Mouse (Mus musculus) kidney, postnatal 14 days (tissue): ENCODE measurements around the gene Ripor2.

Source experiments
- DNase-seq: peaks from one replicate; pipeline ENCODE4 v3.0.0; 2022; ENCODE audit warnings: mixed read lengths

Gene Ripor2

GRCm38 (mm10) chr13:24649099-24649498 lies 67.1 kb downstream of the Ripor2 start:
- DNase-seq = no peak

- DNase-seq = no peak
Observed at GRCm38 (mm10) chr13:24651018-24651417, 69.0 kb downstream of the Ripor2 start.

DNA sequence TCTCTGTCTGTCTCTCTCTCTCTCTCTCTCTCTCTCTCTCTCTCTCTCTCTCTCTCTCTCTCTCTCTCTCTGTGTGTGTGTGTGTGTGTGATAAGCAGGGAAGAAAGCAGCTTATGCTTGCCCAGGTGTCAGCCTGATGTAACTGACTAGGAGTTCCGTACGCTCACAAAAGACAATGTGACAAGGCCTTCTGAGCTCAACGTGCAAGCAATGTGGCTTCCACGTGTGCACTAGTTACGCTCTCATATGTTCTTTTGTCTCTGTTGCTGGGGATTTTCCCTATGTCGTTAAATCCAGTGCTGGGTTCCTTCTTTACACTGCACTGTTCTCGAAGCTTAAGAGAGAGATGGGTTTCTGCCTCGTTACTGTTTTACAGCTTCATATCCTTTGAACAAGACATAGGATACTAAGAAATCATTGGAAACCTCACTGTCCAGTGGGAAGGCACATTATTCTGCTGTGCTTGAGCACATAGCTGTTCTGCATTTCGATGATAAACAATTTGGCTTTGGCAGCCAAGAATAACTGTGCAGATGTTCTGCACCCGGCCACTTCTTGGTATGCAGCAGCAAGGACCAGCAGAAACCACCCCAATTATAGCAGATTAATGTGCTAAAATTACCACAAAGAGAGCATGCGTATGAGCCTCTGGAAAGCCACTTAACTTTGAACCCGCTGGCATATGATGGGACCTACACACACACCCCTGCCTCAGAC lies 73.1 kb downstream of the Ripor2 start:
- peak; percentile 10 for DNase-seq

- no peak for DNase-seq
Observed at GRCm38 (mm10) chr13:24656719-24657497, 74.9 kb downstream of the Ripor2 start.

- DNase-seq = no peak
Observed at GRCm38 (mm10) chr13:24666763-24667162, 84.8 kb downstream of the Ripor2 start.

GRCm38 (mm10) chr13:24668556-24668955 lies 86.6 kb downstream of the Ripor2 start:
- no peak for DNase-seq

GRCm38 (mm10) chr13:24670676-24671075 lies 88.7 kb downstream of the Ripor2 start:
- no peak for DNase-seq

DNA sequence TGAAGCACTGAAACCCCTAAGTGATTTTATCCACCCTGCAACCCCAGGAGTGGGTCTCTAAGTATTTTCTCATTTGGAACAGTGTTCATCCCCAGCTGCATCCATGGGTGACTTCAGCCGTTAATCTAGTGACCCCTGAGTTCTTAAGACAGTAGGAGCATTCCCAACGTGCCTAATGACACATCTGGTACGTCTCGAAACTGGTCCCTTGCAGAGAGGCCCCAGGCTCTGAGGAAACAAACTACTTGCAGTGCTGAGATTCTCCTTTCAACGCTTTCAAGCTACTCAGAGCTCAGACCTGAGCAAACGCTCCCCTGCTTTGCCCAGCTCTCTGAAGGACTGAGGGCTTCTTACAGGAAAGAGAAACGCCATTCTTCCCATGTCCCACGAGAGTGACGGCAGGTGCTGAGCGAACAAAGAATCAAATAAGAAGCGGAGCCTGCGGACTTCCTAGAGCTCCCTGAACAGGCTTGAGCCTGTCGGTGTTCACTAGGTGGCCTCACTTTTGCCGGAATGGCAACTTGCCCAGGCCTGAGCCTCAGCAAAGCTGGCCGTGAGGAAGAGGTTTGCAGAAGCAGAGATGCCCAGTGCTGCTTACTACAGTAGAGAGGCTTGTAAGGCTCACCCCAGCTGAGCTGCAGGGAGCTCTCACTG lies 97.2 kb downstream of the Ripor2 start:
- DNase-seq = no peak

DNA sequence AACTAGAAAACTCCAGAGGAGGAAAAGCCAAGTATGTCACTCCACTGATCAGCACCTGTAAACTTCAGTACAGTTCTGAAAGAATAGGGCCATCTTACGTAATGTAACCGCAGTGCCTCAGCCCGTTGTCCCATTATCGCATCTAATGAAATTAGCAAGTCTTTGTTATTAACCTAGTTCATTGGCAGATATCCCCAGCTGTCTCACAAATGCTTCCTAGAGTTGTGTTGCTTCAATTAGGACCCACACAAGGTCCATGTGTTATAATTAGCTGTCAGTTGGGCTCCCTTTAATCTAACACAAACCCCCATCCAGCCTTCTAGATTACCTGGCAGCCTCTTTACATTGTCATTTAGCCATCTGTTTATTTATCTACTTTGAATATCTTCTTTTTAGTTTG lies 99.0 kb downstream of the Ripor2 start:
- DNase-seq = no peak

DNA sequence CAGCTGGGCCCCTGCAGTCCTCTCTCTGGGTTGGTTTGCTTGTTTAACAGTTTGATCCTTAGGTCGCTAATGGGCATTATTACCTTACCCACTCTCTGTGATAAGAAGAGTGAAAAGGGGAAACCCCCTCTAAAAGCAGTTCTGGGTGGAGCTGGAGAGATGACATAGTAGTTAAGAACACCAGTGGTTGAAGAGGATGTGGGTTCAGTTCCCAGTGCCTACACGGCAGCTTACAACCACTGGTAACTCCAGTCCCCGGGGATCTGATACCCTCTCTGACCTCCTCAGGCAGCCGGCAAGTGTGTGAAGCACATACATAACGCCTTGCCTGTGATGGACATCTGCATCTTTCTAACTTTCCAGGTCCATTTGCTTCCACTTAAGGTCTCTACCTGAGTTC lies 100.4 kb downstream of the Ripor2 start:
- no peak for DNase-seq

- no peak for DNase-seq
Observed at GRCm38 (mm10) chr13:24684503-24684902, 102.5 kb downstream of the Ripor2 start.

- DNase-seq = peak; percentile 10
Observed at GRCm38 (mm10) chr13:24685846-24686245, 103.9 kb downstream of the Ripor2 start.

DNA sequence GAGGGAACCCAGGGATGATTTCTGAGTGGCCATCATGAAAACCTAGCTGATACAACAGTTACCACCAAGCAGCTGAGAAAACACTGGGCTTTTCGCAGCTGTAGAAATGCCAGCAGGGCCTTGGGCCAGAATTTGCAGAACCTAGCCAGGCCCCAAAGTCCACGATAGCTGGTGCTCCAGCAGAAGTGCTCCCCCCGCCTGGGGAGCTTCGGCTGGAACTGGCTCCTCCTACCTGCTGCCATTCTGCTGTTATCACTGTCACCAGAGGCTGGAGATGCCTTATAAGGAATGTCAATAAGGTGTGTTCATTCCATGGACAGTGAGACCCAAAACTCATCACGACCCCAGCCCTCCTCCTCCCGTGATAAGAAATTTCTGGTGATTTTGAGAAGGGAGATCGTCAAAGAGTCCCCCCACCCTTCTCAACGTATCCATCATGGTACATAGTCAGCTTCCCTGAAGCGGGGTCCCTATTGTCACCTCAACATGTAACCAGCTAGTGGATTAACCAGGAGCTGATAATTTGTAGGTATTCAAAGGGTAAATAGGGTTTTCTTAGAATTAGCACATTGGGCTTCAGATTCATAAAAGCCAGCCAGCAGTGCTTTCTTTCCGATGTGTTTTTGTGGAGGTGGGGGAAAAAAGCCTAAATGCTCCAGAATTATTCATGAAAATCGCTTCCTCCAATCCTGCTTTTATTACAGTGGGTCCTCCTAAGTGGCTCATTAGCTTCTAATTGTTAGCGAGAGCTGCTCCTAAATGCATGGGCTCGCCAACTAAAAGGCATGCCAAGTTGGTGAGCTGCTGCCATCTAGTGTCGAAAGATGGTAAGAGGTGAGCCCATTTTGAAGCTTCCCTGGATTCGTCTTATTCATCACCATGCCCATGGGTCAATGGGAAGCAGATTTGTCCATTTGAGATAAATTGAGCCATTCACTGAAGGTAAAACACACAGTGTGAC lies 105.0 kb downstream of the Ripor2 start:
- peak; percentile 83 for DNase-seq

- DNase-seq = no peak
Observed at GRCm38 (mm10) chr13:24693312-24693711, 111.3 kb downstream of the Ripor2 start.

- DNase-seq = no peak
Observed at GRCm38 (mm10) chr13:24698746-24699145, 116.8 kb downstream of the Ripor2 start.

DNA sequence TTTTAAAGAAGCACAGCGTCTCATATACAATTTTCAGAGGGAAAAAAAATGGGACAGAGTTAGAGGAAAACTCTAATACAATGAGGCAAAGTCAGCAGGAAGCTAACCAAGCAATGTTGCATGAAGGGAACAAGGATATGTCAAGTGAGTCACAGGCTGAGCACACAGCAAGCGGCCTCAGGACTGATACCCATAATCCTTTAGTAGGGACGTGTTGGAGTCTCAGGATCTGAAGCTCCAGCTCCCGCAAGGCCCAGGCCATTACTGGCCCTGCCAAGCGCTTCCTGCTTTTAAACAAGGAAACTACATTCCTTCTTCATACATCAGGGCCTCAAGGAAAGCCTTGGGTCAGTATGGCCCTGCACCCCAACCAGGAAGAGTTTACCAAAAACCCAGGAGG lies 120.1 kb downstream of the Ripor2 start:
- no peak for DNase-seq

DNA sequence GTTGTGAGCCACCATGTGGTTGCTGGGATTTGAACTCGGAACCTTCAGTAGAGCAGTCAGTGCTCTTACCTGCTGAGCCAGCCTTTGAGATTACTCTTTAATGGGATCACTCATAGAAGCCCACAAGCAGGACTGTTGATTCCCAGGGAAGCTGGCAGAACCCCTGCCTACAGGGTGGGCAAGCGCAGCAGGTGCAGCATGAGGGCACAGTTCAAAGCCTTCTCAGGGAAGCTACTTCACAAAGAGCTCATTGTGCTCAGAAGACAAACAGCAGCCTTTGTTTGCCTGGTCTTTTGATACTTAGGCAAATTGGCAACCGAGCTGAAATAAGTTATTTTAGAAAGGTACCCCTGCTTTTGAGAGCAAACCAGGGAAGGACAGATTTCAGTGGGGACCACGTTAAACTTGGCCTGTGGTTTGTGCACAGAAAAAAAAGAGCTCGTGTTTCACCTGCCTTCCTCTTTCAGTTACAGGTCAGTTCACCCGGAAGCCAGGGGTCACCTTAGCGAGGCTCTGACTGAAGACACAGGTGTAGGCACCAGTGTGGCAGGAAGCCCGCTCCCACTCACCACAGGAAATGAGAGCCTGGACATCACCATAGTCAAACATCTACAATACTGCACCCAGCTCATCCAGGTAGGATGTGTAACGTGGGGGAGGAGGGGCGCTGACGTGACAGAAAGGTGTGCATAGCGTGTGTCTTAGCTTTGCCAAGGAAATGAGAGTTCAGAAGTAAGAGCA lies 127.8 kb downstream of the Ripor2 start:
- no peak for DNase-seq

DNA sequence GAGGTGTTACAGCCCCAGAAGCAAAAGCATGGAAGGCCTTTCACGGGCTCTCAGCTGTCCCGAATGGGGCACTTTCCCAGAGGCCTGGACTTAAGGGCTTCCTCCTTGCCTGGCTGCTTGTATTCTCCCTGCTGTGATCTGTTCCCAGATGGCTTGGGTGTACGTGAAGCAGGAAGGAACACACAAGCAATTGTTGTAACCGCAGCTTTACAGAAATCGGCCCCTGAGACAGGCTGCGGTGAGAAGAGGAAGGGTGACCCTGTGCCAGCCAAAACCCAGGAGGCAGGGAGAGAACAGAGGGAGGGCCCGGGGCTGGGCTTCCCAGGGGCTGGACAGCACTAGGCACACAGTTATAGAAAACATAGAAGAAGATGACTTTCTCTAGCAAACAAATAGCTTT lies 129.0 kb downstream of the Ripor2 start:
- no peak for DNase-seq

- DNase-seq = peak; percentile 21
Observed at GRCm38 (mm10) chr13:24712581-24713130, 130.7 kb downstream of the Ripor2 start.

GRCm38 (mm10) chr13:24713434-24714000 lies 131.5 kb downstream of the Ripor2 start:
- DNase-seq = peak; percentile 90

DNA sequence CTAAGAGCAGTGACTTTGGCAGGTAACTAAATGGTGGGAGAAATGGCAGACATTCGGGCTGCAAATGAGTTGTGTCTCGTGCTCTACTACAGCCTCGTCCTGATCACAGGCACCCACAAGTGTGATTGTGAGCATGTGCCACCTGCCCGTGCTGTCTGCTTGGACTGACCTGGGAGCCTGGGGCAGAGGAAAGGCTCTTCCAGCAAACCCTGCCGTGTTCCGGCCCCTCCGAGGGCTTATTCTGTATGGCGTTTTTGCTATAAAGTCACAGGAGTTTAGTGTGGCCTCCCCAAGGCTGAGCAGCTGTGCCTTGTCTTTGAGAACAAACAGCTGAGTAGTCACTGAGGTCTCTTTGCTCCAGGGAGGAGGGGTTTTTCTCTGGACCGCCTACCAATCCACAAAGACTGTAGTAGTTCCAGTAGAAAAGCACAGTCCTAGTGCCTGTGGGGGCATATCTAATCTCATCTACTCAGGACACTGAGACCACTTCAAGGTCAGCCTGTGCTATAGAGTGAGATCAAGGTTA lies 132.4 kb downstream of the Ripor2 start:
- DNase-seq = no peak
